Mouse (Mus musculus) thymus, adult 18-20 months (tissue): ENCODE results near the gene Nenf.

ENCODE experiments used
- DNase-seq, 2 experiments: peaks; one replicate each; pipeline ENCODE4 v3.0.0; 2022; ENCODE audit warnings: mixed read lengths in 2 of 2

The Nenf gene

GRCm38 (mm10) chr1:191281171-191281570, 36.8 kb downstream of the Nenf start:
- DNase-seq: no peak

- DNase-seq: no peak
These were observed 39.7 kb downstream of the Nenf start for GRCm38 (mm10) chr1:191278324-191278723.

- no peak for DNase-seq
These were observed 40.4 kb downstream of the Nenf start for GRCm38 (mm10) chr1:191277549-191278059.

- no peak for DNase-seq
These were observed 41.8 kb downstream of the Nenf start for GRCm38 (mm10) chr1:191276181-191276580.

GRCm38 (mm10) chr1:191275527-191275926, 42.5 kb downstream of the Nenf start:
- DNase-seq: no peak

GRCm38 (mm10) chr1:191272660-191273059, 45.3 kb downstream of the Nenf start:
- no peak for DNase-seq

- DNase-seq: no peak
These were observed 48.4 kb downstream of the Nenf start for GRCm38 (mm10) chr1:191269648-191269952.

- DNase-seq: no peak
These were observed 49.0 kb downstream of the Nenf start for GRCm38 (mm10) chr1:191268797-191269647.

GRCm38 (mm10) chr1:191267856-191268255, 50.1 kb downstream of the Nenf start:
- DNase-seq: no peak

GRCm38 (mm10) chr1:191267162-191267561, 50.8 kb downstream of the Nenf start:
- DNase-seq: no peak

GRCm38 (mm10) chr1:191263471-191263870, 54.5 kb downstream of the Nenf start:
- DNase-seq: no peak

- no peak for DNase-seq
These were observed 56.1 kb downstream of the Nenf start for GRCm38 (mm10) chr1:191261861-191262260.

- DNase-seq: no peak
These were observed 58.3 kb downstream of the Nenf start for GRCm38 (mm10) chr1:191259661-191260060.

GRCm38 (mm10) chr1:191259121-191259520, 58.9 kb downstream of the Nenf start:
- DNase-seq: no peak

- no peak for DNase-seq
These were observed 59.5 kb downstream of the Nenf start for GRCm38 (mm10) chr1:191258521-191258920.

GRCm38 (mm10) chr1:191257981-191258380, 60.0 kb downstream of the Nenf start:
- DNase-seq: no peak

GRCm38 (mm10) chr1:191257351-191257771, 60.6 kb downstream of the Nenf start:
- no peak for DNase-seq
